Comparison of ENCODE assay signal across 30 mouse cellular contexts in genomic region chr12:25784401-25784800, GRCm38 (mm10).
A peak's percentile ranks its signal among the peaks of the same experiment; 100 is the strongest.
DNase-seq lines count a peak whose midpoint lies in the region; ATAC-seq lines count a peak whose summit lies in the region.
"Had no signal": no experiment of that assay in that cellular context is flagged by ENCODE, and none has a peak within 500 bp of the region (broad histone marks: within the 10 kb centered on the region; RNA-seq: fewer than 3 reads in every experiment).

No protein-coding gene starts in this region.

- no peaks in the 10 kb centered on the region for H3K4me1 ChIP-seq in hindbrain, embryonic 12.5 days
- H3K4me1 ChIP-seq: heart, embryonic 10.5 days; liver, embryonic 13.5 days; midbrain, embryonic 13.5 days had no signal

- H3K9me3 ChIP-seq in hindbrain, embryonic 12.5 days (replicated peaks): no peaks in the 10 kb centered on the region
- H3K9me3 ChIP-seq: embryonic facial prominence, embryonic 10.5 days; embryonic facial prominence, embryonic 15.5 days; heart, embryonic 10.5 days; heart, embryonic 15.5 days; kidney, embryonic 15.5 days; limb, embryonic 13.5 days; liver, embryonic 13.5 days; midbrain, embryonic 13.5 days had no signal

- H3K4me2 ChIP-seq in hindbrain, embryonic 12.5 days (replicated peaks): no peak overlapping the region
- H3K4me2 ChIP-seq: embryonic facial prominence, embryonic 15.5 days; heart, embryonic 15.5 days; kidney, embryonic 15.5 days; limb, embryonic 13.5 days; liver, embryonic 13.5 days; midbrain, embryonic 13.5 days had no signal

- no peaks in the 10 kb centered on the region for H3K36me3 ChIP-seq in hindbrain, embryonic 12.5 days
- H3K36me3 ChIP-seq: embryonic facial prominence, embryonic 10.5 days; embryonic facial prominence, embryonic 15.5 days; heart, embryonic 10.5 days; heart, embryonic 15.5 days; kidney, embryonic 15.5 days; limb, embryonic 13.5 days; liver, embryonic 13.5 days; midbrain, embryonic 13.5 days had no signal

- H3K9ac ChIP-seq in hindbrain, embryonic 12.5 days: no peak overlapping the region
- H3K9ac ChIP-seq: embryonic facial prominence, embryonic 15.5 days; heart, embryonic 15.5 days; kidney, embryonic 15.5 days; limb, embryonic 13.5 days; liver, embryonic 13.5 days; midbrain, embryonic 13.5 days had no signal

- 85% methylated on average over 3 of the region's 3 CpGs for WGBS in hindbrain, embryonic 12.5 days

- DNase-seq in CD4-positive, CD25-positive, alpha-beta regulatory T cell, adult 2 months (ENCODE audit: low read depth, low spot score): peak; percentile 12
- DNase-seq in CD4-positive helper T cell, adult 2 months (ENCODE audit: low read depth, low spot score): peak; percentile 74
- peak; percentile 39 for DNase-seq in fibroblast of lung, adult 2 months (ENCODE audit: low read depth)
- peak; percentile 16 to 18 for DNase-seq in natural killer cell, adult 2 months (ENCODE audit: low spot score in 2 of 2)
- DNase-seq in ovary, postnatal 10 days (ENCODE audit: low spot score): no peak
- DNase-seq: adrenal gland, postnatal 25 days; cerebellum, adult 18-20 months; cerebellum, postnatal 14 days; gastrocnemius, postnatal 25 days; heart, adult 11 months; kidney, adult 11 months; kidney, postnatal 25 days; liver, embryonic 13.5 days; lung, adult 18-20 months; lung, postnatal 4 days; right cerebral cortex, postnatal 4 days; thymus, adult 18-20 months had no signal

- no peaks in the 10 kb centered on the region for H3K27me3 ChIP-seq in hindbrain, embryonic 12.5 days
- H3K27me3 ChIP-seq: embryonic facial prominence, embryonic 15.5 days; heart, embryonic 15.5 days; kidney, embryonic 15.5 days; limb, embryonic 13.5 days; liver, embryonic 13.5 days; midbrain, embryonic 13.5 days; Patski had no signal

- ATAC-seq in CD4-positive, CD25-positive, alpha-beta regulatory T cell, adult 4 months: no peak
- ATAC-seq in hindbrain, embryonic 12.5 days (ENCODE audit: low FRiP score): no peak
- ATAC-seq: forebrain, embryonic 14.5 days; lung, postnatal 0 days; midbrain, embryonic 13.5 days; Patski had no signal

- no peak overlapping the region for H3K27ac ChIP-seq in hindbrain, embryonic 12.5 days
- H3K27ac ChIP-seq: embryonic facial prominence, embryonic 10.5 days; embryonic facial prominence, embryonic 15.5 days; heart, embryonic 10.5 days; heart, embryonic 15.5 days; kidney, embryonic 15.5 days; limb, embryonic 13.5 days; liver, embryonic 13.5 days; midbrain, embryonic 13.5 days; stomach, postnatal 0 days had no signal

- H3K4me3 ChIP-seq in hindbrain, embryonic 12.5 days: no peak overlapping the region
- H3K4me3 ChIP-seq: embryonic facial prominence, embryonic 10.5 days; embryonic facial prominence, embryonic 15.5 days; heart, embryonic 10.5 days; heart, embryonic 15.5 days; kidney, embryonic 15.5 days; limb, embryonic 13.5 days; liver, embryonic 13.5 days; midbrain, embryonic 13.5 days had no signal
